Mouse (Mus musculus): ENCODE measurements at regions not wholly inside any gene's neighbourhood (a gene's known extent, or its start where the extent isn't known, plus 50 kb on each side); places are given as distances from the start of the nearest gene placed in this dataset.

DNA sequence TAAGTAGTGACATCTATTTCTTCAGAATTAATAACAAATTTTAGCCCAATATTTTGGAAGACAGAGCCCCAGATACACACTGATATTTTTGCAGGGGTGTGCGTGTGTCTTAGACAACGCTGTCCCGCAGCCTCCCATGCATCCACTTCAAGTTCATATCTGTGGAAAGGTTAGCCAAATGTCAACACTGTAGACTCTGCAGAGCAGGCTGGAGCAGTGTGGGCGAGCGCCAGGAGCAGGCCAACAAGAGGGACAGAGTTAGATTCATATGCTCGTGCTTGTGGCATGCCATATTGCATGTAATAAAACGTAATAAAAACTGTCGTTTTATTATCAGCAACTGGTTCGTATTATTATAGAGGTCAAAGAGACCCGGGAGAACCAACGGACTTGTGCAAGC, 57.3 kb upstream of the Rxfp2 start:
- DNase-seq (ENCODE audit: extremely low spot score in 1 of 2, low spot score in 2 of 2) = no peak
- TF ChIP-seq CTCF (IDR thresholded peaks at IDR 0.05) = no peak
- intact Hi-C loops (cut with DNase I) = no loop called here
- H3K4me3 ChIP-seq = no peak overlapping the region
- no peak overlapping the region for H3K27ac ChIP-seq

DNA sequence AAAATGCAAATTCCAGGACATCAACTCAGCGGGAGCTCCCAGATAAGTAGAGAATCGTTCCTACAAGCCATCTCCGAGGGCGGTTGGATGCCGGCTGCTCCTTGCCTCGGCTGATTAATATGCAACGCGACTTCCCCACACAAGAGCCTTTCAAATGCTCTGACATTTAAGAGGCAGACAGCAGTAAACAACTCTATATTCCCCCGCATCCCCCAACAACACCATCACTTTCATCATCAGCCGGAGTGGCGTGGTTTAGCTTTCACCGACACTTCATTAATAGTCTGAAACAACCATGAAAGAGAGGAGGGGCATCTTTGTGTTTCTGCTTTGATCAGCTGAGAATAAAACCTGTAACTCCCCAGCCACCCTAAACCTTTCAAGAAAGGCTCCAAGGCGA, 53.7 kb upstream of the Rxfp2 start:
- Histone ChIP-seq H3K27ac (no peak overlapping the region), H3K4me3 (no peak overlapping the region)
- intact Hi-C loops (cut with DNase I) = no loop called here
- DNase-seq (ENCODE audit: extremely low spot score in 1 of 2, low spot score in 2 of 2) = peak; percentile 14 to 44
- no peak for TF ChIP-seq CTCF (IDR thresholded peaks at IDR 0.05)
